Mouse (Mus musculus) liver, embryonic 14.5 days (tissue): ENCODE measurements around the gene Mpzl2.

Experiments
- CTCF ChIP-seq: IDR thresholded peaks from 2 replicates; pipeline ENCODE4 v1.5.1; 2016; ENCODE audit warnings: antibody characterized with exemption, low read depth, control low read depth
- EP300 ChIP-seq: IDR thresholded peaks from 2 replicates; pipeline ENCODE4 v1.6.1; 2016; ENCODE audit warnings: antibody characterized with exemption, low read depth

DNA sequence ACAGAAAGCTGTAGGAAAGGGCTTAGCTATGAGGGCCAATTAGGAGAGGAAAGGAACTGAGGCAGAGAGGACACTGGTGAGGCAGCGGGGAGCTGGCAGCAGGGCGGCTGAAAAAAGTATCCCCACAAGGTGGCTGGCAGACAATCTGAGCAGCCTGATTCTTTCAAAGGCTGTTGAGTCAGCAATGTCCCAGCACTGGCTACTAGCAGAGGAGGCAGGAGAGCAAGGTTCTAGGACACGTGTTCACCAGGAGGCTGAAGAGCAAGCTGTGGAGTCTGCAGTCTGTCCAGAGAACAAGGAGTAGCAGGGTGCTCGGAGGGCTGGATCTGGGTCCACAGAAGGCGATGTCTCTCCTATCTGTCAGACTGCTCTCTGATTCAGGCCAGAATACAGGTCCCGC lies 40.4 kb upstream of the Mpzl2 start:
- TF ChIP-seq CTCF (no peak), EP300 (no peak)
